Mouse (Mus musculus): ENCODE data around the gene Orc3. TPM values are rescaled to one million over a fixed set of nuclear protein-coding genes. Genes with fewer than 3 reads are reported as not detected.
"Not testable (repeated sequence)": the region's sequence is repeated elsewhere in the genome, so short reads cannot be mapped to it uniquely, and the experiment has no call there.

Gene Orc3
- total RNA-seq, 2 experiments from 2014 or later = 83.4 to 84.8 TPM

- no peak for DNase-seq (ENCODE audit: low spot score in 2 of 2)
Measured at GRCm38 (mm10) chr4:34583427-34583826, 31.3 kb downstream of the Orc3 start.

DNA sequence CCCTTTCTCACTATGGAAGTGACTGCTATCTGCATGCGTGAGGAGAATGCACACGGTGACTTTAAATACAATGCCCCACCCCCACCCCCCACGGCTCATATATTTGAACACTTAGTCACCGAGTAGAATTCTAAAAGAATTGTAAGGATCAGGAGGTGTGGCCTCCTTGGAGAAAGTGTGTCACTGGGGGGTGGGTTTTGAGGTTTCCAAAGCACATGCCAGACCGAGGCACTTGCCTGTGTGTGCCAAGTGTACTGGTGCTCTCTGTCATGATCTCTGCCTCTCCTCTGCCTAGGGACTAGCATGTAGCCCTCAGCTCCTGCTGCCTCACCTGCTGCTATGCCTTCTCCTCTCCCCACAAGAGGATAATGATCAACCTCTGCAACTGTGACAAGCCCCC lies 32.3 kb downstream of the Orc3 start:
- no peak for DNase-seq (ENCODE audit: low spot score in 2 of 2)

GRCm38 (mm10) chr4:34581990-34582389 lies 32.8 kb downstream of the Orc3 start:
- DNase-seq (ENCODE audit: low spot score in 2 of 2) = no peak

DNA sequence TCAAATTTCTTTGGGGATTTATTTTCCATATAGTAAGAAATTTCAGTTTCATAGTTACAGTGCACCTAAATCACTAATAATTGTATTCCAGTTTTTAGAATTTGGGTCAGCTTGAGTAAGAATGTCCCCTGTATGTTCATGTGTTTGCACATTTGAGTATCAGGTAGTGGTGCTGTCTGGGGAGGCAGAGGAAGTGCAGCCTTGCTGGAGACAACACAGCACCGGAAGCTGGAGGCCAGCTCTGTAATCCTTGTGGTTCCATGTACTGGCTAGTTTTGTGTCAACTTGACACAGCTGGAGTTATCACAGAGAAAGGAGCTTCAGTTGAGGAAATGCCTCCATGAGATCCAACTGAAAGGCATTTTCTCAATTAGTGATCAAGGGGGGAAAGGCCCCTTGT lies 33.3 kb downstream of the Orc3 start:
- DNase-seq (ENCODE audit: low spot score in 2 of 2) = not testable (repeated sequence)

DNA sequence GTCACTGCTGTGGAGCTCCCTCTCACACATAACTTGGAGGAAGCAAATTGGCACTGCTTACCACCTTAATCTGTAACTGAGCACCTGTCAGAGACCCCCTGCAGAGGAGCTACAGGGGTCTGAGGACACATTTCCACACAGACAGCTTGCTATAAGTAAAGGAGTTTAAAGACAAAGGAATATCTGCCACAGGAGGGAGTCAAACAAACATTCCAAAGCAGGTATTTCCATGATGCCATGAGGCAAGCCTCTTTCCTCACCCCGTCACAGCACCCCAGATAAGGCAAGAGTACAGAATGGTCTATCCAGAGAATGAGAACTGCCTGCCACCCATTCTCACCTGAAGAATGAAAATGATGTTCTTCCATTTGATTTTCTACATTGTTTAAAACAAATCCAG lies 35.5 kb downstream of the Orc3 start:
- no peak for DNase-seq (ENCODE audit: low spot score in 2 of 2)

- no peak for DNase-seq (ENCODE audit: low spot score in 2 of 2)
Measured at GRCm38 (mm10) chr4:34577028-34577427, 37.7 kb downstream of the Orc3 start.

- DNase-seq (ENCODE audit: low spot score in 2 of 2) = no peak
Measured at GRCm38 (mm10) chr4:34572876-34573275, 41.9 kb downstream of the Orc3 start.

GRCm38 (mm10) chr4:34566226-34566625 lies 48.5 kb downstream of the Orc3 start:
- no peak for DNase-seq (ENCODE audit: low spot score in 2 of 2)

DNA sequence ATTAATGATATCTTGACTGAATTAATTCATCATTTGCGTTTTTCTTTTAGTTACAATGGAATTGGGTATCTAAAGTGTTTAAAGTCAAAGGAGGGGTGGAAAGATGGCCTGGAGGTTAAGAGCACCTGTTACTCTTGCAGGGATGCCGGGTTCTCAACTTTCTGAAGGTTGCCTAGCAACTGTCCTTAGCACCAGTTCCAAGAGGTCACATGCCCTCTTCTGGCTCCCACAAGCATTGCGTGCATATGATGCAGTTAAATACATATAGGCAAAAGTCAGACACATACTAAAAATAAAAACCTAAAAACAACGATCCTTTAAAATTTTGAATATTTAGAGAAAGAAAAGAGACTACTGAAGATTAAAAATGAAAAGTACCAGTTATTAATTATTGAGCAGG lies 53.8 kb downstream of the Orc3 start:
- DNase-seq (ENCODE audit: low spot score in 2 of 2) = no peak

DNA sequence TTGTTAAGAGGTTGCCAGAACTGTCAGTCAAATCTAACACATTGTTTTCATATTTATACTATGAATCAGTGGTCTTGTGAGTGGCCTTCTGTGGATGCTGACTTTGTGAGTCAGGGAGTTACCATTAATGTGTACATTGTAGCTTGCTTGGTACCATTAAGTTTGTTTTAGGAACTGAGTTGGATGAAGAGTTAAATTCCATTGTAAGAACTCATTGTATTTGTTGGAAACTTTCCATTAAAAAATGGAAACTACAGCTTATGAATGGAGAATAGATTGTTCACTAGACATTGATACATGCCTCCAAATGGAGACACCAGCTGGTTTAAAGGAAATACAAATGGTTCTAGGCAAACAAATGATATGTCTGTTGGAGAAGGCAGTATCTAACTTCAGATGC lies 58.6 kb downstream of the Orc3 start:
- no peak for DNase-seq (ENCODE audit: low spot score in 2 of 2)

- no peak for DNase-seq (ENCODE audit: low spot score in 2 of 2)
Measured at GRCm38 (mm10) chr4:34555604-34556003, 59.1 kb downstream of the Orc3 start.

GRCm38 (mm10) chr4:34554596-34554995 lies 60.1 kb downstream of the Orc3 start:
- no peak for DNase-seq (ENCODE audit: low spot score in 2 of 2)

- DNase-seq (ENCODE audit: low spot score in 2 of 2) = no peak
Measured at GRCm38 (mm10) chr4:34551966-34552365, 62.8 kb downstream of the Orc3 start.

- DNase-seq (ENCODE audit: low spot score in 2 of 2) = peak; percentile 27 to 43
Measured at GRCm38 (mm10) chr4:34551098-34551809, 63.5 kb downstream of the Orc3 start.

DNA sequence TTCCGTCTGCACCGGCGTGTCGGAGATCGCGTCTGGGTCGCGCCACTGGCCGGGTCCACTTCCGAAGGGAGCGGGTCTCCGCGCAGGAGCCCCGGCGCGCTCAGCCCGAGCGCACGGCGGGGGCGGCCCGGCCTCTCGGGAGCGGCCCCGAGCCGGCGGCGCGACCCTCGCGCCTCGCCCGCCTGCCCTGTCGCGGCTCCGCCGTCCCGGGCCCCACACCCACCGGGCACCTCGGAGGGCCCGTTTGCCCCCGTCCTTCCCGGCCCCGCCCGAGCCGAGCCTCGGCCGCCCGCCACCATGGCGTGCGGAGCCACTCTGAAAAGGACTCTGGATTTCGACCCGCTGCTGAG lies 64.0 kb downstream of the Orc3 start, which contains the start of gene Akirin2:
Akirin2 (plus strand) TSS at position 190 of the 350 bp plus-strand sequence.
- peak; percentile 19 for DNase-seq (ENCODE audit: low spot score in 2 of 2)

- peak; percentile 95 to 96 for DNase-seq (ENCODE audit: low spot score in 2 of 2)
Measured at GRCm38 (mm10) chr4:34549981-34550747, 64.6 kb downstream of the Orc3 start.

DNA sequence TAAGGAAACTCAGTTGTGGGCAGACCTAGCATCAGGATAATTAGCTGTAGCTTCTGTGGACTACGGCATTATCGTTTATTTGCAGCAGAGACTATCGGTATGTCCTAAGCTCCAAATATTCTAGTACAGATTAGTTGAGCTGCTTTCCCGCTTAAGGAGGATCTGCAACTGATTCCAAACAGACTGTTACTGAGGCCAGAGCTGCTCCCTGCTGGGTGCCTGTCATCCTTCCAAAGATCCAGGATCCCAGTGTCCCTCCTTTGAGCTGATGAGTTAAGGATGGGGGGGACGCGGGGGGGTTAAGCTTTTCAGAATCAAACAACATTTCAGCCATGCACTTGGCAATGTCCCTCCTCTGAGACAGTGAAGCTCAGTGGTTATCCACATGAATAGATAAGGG lies 84.8 kb downstream of the Orc3 start:
- DNase-seq (ENCODE audit: low spot score in 2 of 2) = no peak

- no peak for DNase-seq (ENCODE audit: low spot score in 2 of 2)
Measured at GRCm38 (mm10) chr4:34529379-34529778, 85.4 kb downstream of the Orc3 start.

- DNase-seq (ENCODE audit: low spot score in 2 of 2) = no peak
Measured at GRCm38 (mm10) chr4:34528430-34529100, 86.2 kb downstream of the Orc3 start.

DNA sequence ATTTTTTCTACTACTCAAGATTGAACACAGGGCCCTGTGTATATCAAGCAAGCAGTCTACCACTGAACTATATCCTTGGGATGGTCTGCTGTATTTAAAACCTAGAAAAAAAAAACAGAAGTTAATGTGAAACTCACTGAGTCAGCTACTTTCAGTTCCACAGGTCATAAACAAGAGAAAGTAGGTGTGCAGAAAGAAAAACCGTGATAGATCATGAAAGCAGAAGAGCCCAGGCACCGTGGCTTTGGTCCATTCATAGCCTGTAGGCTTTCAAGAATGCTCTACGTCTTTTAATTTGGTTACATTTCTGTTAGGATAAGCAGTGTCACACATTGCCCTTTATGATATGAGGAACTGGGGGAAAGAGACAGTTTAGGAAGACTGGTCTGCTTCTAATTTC lies 88.0 kb downstream of the Orc3 start:
- DNase-seq (ENCODE audit: low spot score in 2 of 2) = no peak

DNA sequence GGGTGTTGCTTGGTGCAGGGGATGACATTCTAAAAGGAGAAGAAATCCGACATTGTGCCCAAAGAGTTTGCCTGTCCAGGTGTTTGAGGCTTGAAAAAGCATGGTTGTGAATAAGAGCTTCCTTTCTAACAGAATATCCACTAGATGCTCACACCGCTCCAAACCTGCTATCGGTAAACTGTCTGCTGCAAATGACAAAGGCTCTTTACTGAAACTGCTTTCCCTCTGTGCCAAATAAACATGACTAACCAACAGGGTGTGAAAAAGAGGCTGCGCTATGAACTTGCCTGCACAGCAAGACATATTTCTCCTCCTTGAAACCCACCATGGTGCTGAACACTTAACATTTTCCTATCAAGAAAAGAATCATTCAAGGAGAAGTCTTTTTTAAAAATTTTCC lies 91.2 kb downstream of the Orc3 start:
- DNase-seq (ENCODE audit: low spot score in 2 of 2) = no peak

DNA sequence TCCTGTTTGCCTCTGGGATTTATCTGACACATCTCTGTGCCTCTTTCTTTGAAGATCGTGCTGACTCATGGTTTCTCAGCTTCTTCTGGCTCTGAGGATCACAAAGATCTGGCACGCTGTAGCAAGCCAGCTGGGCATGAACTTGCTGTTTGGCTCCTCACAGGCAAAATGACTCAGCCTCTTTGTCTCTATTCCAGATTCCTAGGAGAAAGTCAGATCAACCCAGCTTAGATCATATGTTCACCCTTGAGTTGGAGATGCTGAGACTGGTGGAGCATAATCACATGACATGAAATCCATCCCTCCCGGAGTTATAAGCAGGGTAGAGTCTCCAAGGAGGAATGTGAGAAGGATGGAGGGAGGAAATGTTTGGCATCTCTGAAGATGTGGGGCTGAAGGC lies 91.9 kb downstream of the Orc3 start:
- peak in 1 of 2 experiments; percentile 8 for DNase-seq (ENCODE audit: low spot score in 2 of 2)
